Mouse (Mus musculus) urinary bladder, adult 2 months (tissue): Measurements from ENCODE around the gene Arhgdib. TPM values are rescaled to one million over a fixed set of nuclear protein-coding genes. Genes with fewer than 3 reads are reported as not detected.
"Not testable (repeated sequence)": the region's sequence is repeated elsewhere in the genome, so short reads cannot be mapped to it uniquely, and the experiment has no call there.

ENCODE experiments used
- DNase-seq: peaks from one replicate; pipeline ENCODE4 v3.0.0; 2022; ENCODE audit warnings: low spot score
- polyA plus RNA-seq: library from polyadenylated mRNA; depleted of rRNA; stranded (reverse); fragments of >200 nt; gene quantifications from 2 replicates; pipeline ENCODE4 v1.2.3, GENCODE M21; 2012; rRNA removed

Gene Arhgdib
- polyA plus RNA-seq, 1 experiment, result 144 TPM

- DNase-seq, result no peak
These were observed 52.6 kb downstream of the Arhgdib start for GRCm38 (mm10) chr6:136889067-136889466.

- no peak for DNase-seq
These were observed 53.8 kb downstream of the Arhgdib start for GRCm38 (mm10) chr6:136887854-136888253.

- not testable (repeated sequence) for DNase-seq
These were observed 56.9 kb downstream of the Arhgdib start for GRCm38 (mm10) chr6:136884766-136885165.

- DNase-seq, result no peak
These were observed 57.7 kb downstream of the Arhgdib start for GRCm38 (mm10) chr6:136883961-136884360.

GRCm38 (mm10) chr6:136883431-136883915, 58.2 kb downstream of the Arhgdib start:
- DNase-seq, result no peak

- DNase-seq, result no peak
These were observed 60.0 kb downstream of the Arhgdib start for GRCm38 (mm10) chr6:136881678-136882077.

- no peak for DNase-seq
These were observed 66.0 kb downstream of the Arhgdib start, which contains the start of gene Mgp for GRCm38 (mm10) chr6:136875670-136876069. Gene Mgp, minus strand, starts transcription at chr6:136875823.

- DNase-seq, result no peak
These were observed 67.1 kb downstream of the Arhgdib start for GRCm38 (mm10) chr6:136874599-136874998.

Other genes starting within 250 kb of the Arhgdib start
- gene Gucy2c, start 160.1 kb downstream of the Arhgdib start, polyA plus RNA-seq, result 0.04 and 0.06 TPM in 2 replicates
- 0.17 and 0.18 TPM in 2 replicates for gene Hist4h4, start 137.5 kb downstream of the Arhgdib start, polyA plus RNA-seq
- gene H2afj, start 133.7 kb downstream of the Arhgdib start, polyA plus RNA-seq, result 152 and 198 TPM in 2 replicates
- gene BC049715, start 114.3 kb downstream of the Arhgdib start, polyA plus RNA-seq, result 0.40 and 0.52 TPM in 2 replicates
- 31.2 and 40.7 TPM in 2 replicates for gene Wbp11, start 113.7 kb downstream of the Arhgdib start, polyA plus RNA-seq
- 0.13 and 0.14 TPM in 2 replicates for gene Smco3, start 106.4 kb downstream of the Arhgdib start, polyA plus RNA-seq
- 11.8 and 14.6 TPM in 2 replicates for gene Art4, start 84.2 kb downstream of the Arhgdib start, polyA plus RNA-seq
- gene Mgp, start 66.1 kb downstream of the Arhgdib start, polyA plus RNA-seq, result 4,728 and 4,770 TPM in 2 replicates
- 0.25 TPM in 2 replicates for gene Erp27, start 19.7 kb downstream of the Arhgdib start, polyA plus RNA-seq
- gene Pde6h, start 18.1 kb downstream of the Arhgdib start, polyA plus RNA-seq, result 0.72 and 1.1 TPM in 2 replicates
- 33.0 and 38.2 TPM in 2 replicates for gene Rerg, start 228.6 kb upstream of the Arhgdib start, polyA plus RNA-seq